In the genomic region with DNA sequence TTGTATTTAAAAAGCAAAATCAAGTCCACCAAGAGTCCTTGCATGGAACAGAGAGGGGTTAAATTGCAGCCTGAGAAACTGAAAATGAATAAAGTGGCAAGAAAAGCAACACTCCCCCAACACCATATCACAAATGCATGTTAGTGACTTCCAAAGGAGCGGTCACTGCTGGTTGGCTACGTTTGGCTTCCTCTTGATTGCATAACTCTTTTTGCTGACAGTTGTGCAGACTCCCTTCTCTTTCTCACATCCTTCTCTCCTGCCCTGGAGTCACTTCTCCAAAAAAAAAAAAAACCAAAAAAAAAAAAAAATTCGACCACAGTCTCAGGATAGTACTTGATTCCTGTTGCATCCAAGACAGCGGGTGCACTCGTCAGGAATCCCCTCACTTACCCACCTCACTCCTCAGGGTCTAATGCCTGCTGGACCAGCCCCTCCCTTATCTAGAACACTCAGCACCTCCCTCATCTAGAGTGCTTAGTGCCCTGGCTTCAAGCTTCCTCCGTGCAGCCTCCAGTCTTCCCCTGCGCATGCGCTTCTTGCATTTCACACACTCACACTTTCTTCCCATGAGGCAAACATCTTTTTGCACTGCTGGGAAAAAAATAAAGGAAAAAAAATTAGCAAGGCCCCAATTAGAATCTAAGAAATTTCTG, we compare ENCODE assay signal across 11 mouse cellular contexts.
A peak's percentile ranks its signal among the peaks of the same experiment; 100 is the strongest.
DNase-seq lines count a peak whose midpoint lies in the region; ATAC-seq and TF ChIP-seq lines count a peak whose summit lies in the region.
"Had no signal": no experiment of that assay in that cellular context is flagged by ENCODE, and none has a peak within 500 bp of the region (broad histone marks: within the 10 kb centered on the region; RNA-seq: fewer than 3 reads in every experiment).

No protein-coding gene starts in this region.

- H3K4me1 ChIP-seq in forebrain, embryonic 11.5 days (replicated peaks; ENCODE audit: control insufficient read depth, insufficient read depth, low read length), result no peaks in the 10 kb centered on the region
- H3K4me1 ChIP-seq in forebrain, embryonic 10.5 days, result no peaks in the 10 kb centered on the region
- no peaks in the 10 kb centered on the region for H3K4me1 ChIP-seq in liver, embryonic 14.5 days (replicated peaks; ENCODE audit: control insufficient read depth in 2 of 2, insufficient read depth in 2 of 2, low read length in 1 of 2)
- no peaks in the 10 kb centered on the region for H3K4me1 ChIP-seq in hindbrain, embryonic 12.5 days
- H3K4me1 ChIP-seq: limb, embryonic 15.5 days; neural tube, embryonic 15.5 days had no signal

- H3K9ac ChIP-seq in forebrain, embryonic 11.5 days (ENCODE audit: low read length), result no peak overlapping the region
- no peak overlapping the region for H3K9ac ChIP-seq in liver, embryonic 14.5 days (replicated peaks)
- no peak overlapping the region for H3K9ac ChIP-seq in hindbrain, embryonic 12.5 days
- H3K9ac ChIP-seq: limb, embryonic 15.5 days; neural tube, embryonic 15.5 days had no signal

- H3K27ac ChIP-seq in forebrain, embryonic 11.5 days (ENCODE audit: low read depth, low read length), result no peak overlapping the region
- H3K27ac ChIP-seq in forebrain, embryonic 10.5 days, result no peak overlapping the region
- H3K27ac ChIP-seq in liver, embryonic 14.5 days, result no peak overlapping the region
- H3K27ac ChIP-seq in hindbrain, embryonic 12.5 days, result no peak overlapping the region
- H3K27ac ChIP-seq: limb, embryonic 15.5 days; neural tube, embryonic 15.5 days had no signal

- no peak overlapping the region for H3K4me3 ChIP-seq in forebrain, embryonic 11.5 days (ENCODE audit: low read depth, low read length)
- H3K4me3 ChIP-seq in forebrain, embryonic 10.5 days, result no peak overlapping the region
- no peak overlapping the region for H3K4me3 ChIP-seq in liver, embryonic 14.5 days (ENCODE audit: insufficient read depth in 1 of 2, low read depth in 2 of 2, low read length in 2 of 2)
- H3K4me3 ChIP-seq in hindbrain, embryonic 12.5 days, result no peak overlapping the region
- H3K4me3 ChIP-seq: limb, embryonic 15.5 days; neural tube, embryonic 15.5 days had no signal

- TF ChIP-seq CTCF in liver, embryonic 14.5 days (IDR thresholded peaks at IDR 0.05; ENCODE audit: low read depth), result no peak

- H3K9me3 ChIP-seq in forebrain, embryonic 11.5 days (ENCODE audit: control insufficient read depth, low read length), result no peaks in the 10 kb centered on the region
- no peaks in the 10 kb centered on the region for H3K9me3 ChIP-seq in forebrain, embryonic 10.5 days
- H3K9me3 ChIP-seq in liver, embryonic 14.5 days (ENCODE audit: control insufficient read depth, low read length), result no peaks in the 10 kb centered on the region
- no peaks in the 10 kb centered on the region for H3K9me3 ChIP-seq in hindbrain, embryonic 12.5 days (replicated peaks)
- H3K9me3 ChIP-seq: limb, embryonic 15.5 days; neural tube, embryonic 15.5 days had no signal

- DNase-seq in forebrain, embryonic 11.5 days (ENCODE audit: low spot score), result no peak
- DNase-seq in forebrain, embryonic 10.5 days (ENCODE audit: extremely low spot score, low spot score), result no peak
- peak; percentile 15 to 31 for DNase-seq in spleen, postnatal 36 days (ENCODE audit: low spot score in 2 of 2)
- no peak for DNase-seq in spleen, postnatal 14 days (ENCODE audit: low spot score in 2 of 2)
- no peak for DNase-seq in liver, embryonic 14.5 days (ENCODE audit: low read depth in 3 of 3, low spot score in 3 of 3)
- DNase-seq in left cerebral cortex, postnatal 10 days (ENCODE audit: extremely low spot score in 1 of 2, low spot score in 2 of 2), result no peak
- no peak for DNase-seq in gastrocnemius, adult 18-20 months (ENCODE audit: low spot score)
- DNase-seq: gastrocnemius, postnatal 10 days had no signal

- H3K27me3 ChIP-seq in forebrain, embryonic 11.5 days (ENCODE audit: control insufficient read depth, insufficient read depth, low read length), result no peaks in the 10 kb centered on the region
- no peaks in the 10 kb centered on the region for H3K27me3 ChIP-seq in forebrain, embryonic 10.5 days (ENCODE audit: poor library complexity, severe bottlenecking)
- no peaks in the 10 kb centered on the region for H3K27me3 ChIP-seq in liver, embryonic 14.5 days (ENCODE audit: control insufficient read depth, insufficient read depth, low read length)
- H3K27me3 ChIP-seq in hindbrain, embryonic 12.5 days, result no peaks in the 10 kb centered on the region
- H3K27me3 ChIP-seq: limb, embryonic 15.5 days; neural tube, embryonic 15.5 days had no signal

- H3K36me3 ChIP-seq in forebrain, embryonic 11.5 days (ENCODE audit: control insufficient read depth, insufficient read depth, low read length), result no peaks in the 10 kb centered on the region
- H3K36me3 ChIP-seq in forebrain, embryonic 10.5 days (replicated peaks), result no peaks in the 10 kb centered on the region
- no peaks in the 10 kb centered on the region for H3K36me3 ChIP-seq in liver, embryonic 14.5 days (replicated peaks; ENCODE audit: control insufficient read depth, insufficient read depth, low read depth)
- no peaks in the 10 kb centered on the region for H3K36me3 ChIP-seq in hindbrain, embryonic 12.5 days
- H3K36me3 ChIP-seq: limb, embryonic 15.5 days; neural tube, embryonic 15.5 days had no signal

- WGBS in forebrain, embryonic 11.5 days, result 82% methylated on average over 8 of the region's 8 CpGs
- WGBS in forebrain, embryonic 10.5 days, result 77% methylated on average over 8 of the region's 8 CpGs
- 18% methylated on average over 8 of the region's 8 CpGs for WGBS in liver, embryonic 14.5 days (ENCODE audit: insufficient replicate concordance)
- 78% methylated on average over 8 of the region's 8 CpGs for WGBS in hindbrain, embryonic 12.5 days

- intact Hi-C loops in left cerebral cortex, postnatal 10 days (cut with DNase I), result no loop called here

- 0 out of 2 replicates have a peak, but pooled peaks have one; percentile 44 for ATAC-seq in forebrain, embryonic 11.5 days (replicated peaks; ENCODE audit: low FRiP score)
- ATAC-seq in liver, embryonic 14.5 days (ENCODE audit: insufficient read depth), result 0 out of 2 replicates have a peak, but pooled peaks have one; percentile 43
- ATAC-seq in hindbrain, embryonic 12.5 days (ENCODE audit: low FRiP score), result no peak

- TF ChIP-seq EP300 in liver, embryonic 14.5 days (IDR thresholded peaks at IDR 0.05; ENCODE audit: low read depth), result no peak

- H3K4me2 ChIP-seq in forebrain, embryonic 11.5 days (ENCODE audit: low read depth, low read length, severe bottlenecking), result no peak overlapping the region
- H3K4me2 ChIP-seq in liver, embryonic 14.5 days (ENCODE audit: low read depth), result no peak overlapping the region
- no peak overlapping the region for H3K4me2 ChIP-seq in hindbrain, embryonic 12.5 days (replicated peaks)
- H3K4me2 ChIP-seq: limb, embryonic 15.5 days; neural tube, embryonic 15.5 days had no signal

Comparison
In these comparisons a context has a peak if more than half of its experiments do, and no peak if none do; other contexts are left out.
1. DNase-seq: peak in spleen, postnatal 36 days (2 of 2); none in forebrain, embryonic 11.5 days (single experiment), forebrain, embryonic 10.5 days (single experiment), spleen, postnatal 14 days (0 of 2), liver, embryonic 14.5 days (0 of 3), left cerebral cortex, postnatal 10 days (0 of 2) and gastrocnemius, adult 18-20 months (single experiment).